Mouse (Mus musculus) forebrain, embryonic 13.5 days (tissue): ENCODE measurements at regions not wholly inside any gene's neighbourhood (a gene's known extent, or its start where the extent isn't known, plus 50 kb on each side); places are given as distances from the start of the nearest gene placed in this dataset.
A peak's percentile ranks its signal among the peaks of the same experiment; 100 is the strongest.

Source experiments
- ATAC-seq: fragments of 200-750 bp; cut with Nextera tagmentation; 2 replicates; pipeline ENCODE4 v1.8.0; 2017
- H3K27ac ChIP-seq: fragments of 300-500 bp; sonication (generic); 2 replicates; pipeline ENCODE4 v1.5.1; 2015; ENCODE audit warnings: inconsistent platforms, mild to moderate bottlenecking, moderate library complexity
- H3K27me3 ChIP-seq: fragments of 300-500 bp; sonication (generic); 2 replicates; pipeline ENCODE4 v1.6.1; 2015; ENCODE audit warnings: mild to moderate bottlenecking, inconsistent platforms
- H3K36me3 ChIP-seq: fragments of 300-500 bp; sonication (generic); 2 replicates; pipeline ENCODE4 v1.6.1; 2015; ENCODE audit warnings: mild to moderate bottlenecking, inconsistent platforms; ENCODE audit not compliant: poor library complexity, severe bottlenecking
- H3K4me1 ChIP-seq: fragments of 300-500 bp; sonication (generic); 2 replicates; pipeline ENCODE4 v1.6.1; 2015; ENCODE audit warnings: inconsistent platforms
- H3K4me2 ChIP-seq: fragments of 300-500 bp; sonication (generic); 2 replicates; pipeline ENCODE4 v1.6.1; 2015; ENCODE audit warnings: inconsistent platforms, mild to moderate bottlenecking, moderate library complexity
- H3K4me3 ChIP-seq: fragments of 300-500 bp; sonication (generic); 2 replicates; pipeline ENCODE4 v1.5.1; 2015; ENCODE audit warnings: mild to moderate bottlenecking, inconsistent platforms
- H3K9ac ChIP-seq: fragments of 300-500 bp; sonication (generic); 2 replicates; pipeline ENCODE4 v1.6.1; 2015; ENCODE audit warnings: mild to moderate bottlenecking, inconsistent platforms
- H3K9me3 ChIP-seq: fragments of 300-500 bp; sonication (generic); replicated peaks from 2 replicates; pipeline ENCODE4 v1.6.1; 2016; ENCODE audit warnings: inconsistent platforms
- WGBS: fragments of 180-500 bp; shearing (Covaris S2); methylation state at CpG from one replicate; pipeline ENCODE4 v1.1.7; 2015; 5-methylcytosine and 5-hydroxymethylcytosine counted together

- no peak overlapping the region for H3K4me3 ChIP-seq
- no peak overlapping the region for H3K27ac ChIP-seq
- ATAC-seq: 0 out of 2 replicates have a peak, but pooled peaks have one; percentile 36
- H3K36me3 ChIP-seq: no peaks in the 10 kb centered on the region
- H3K9ac ChIP-seq: no peak overlapping the region
- no peaks in the 10 kb centered on the region for H3K27me3 ChIP-seq
- H3K9me3 ChIP-seq: no peaks in the 10 kb centered on the region
- H3K4me1 ChIP-seq: 0 out of 2 replicates have a peak, but pooled peaks cover 7% of the 10 kb centered on the region
- H3K4me2 ChIP-seq: no peak overlapping the region
- WGBS: 40% methylated on average over 9 of the region's 9 CpGs
Observed at GRCm38 (mm10) chr4:91674318-91674949, 273.8 kb upstream of the Elavl2 start.

DNA sequence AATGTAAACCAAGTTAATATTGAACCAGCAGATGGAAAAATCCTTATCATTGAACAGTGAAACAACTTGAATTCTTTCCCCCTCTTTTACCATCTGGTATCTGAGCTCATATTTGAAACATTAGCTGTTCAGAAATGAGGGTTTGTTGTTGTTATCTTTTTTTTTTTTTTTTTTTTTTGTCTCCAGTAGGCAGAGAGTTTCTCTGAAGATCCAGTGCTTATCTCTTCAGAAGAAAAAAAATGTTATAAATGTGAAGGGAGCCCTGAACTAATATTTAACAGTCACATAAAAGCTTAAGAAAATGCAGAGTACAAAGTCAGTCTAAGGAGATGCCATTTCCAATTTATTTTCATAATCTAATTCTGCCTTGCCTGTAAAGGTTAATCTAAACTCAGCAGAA is 272.7 kb upstream of the Elavl2 start:
- no peak overlapping the region for H3K27ac ChIP-seq
- H3K36me3 ChIP-seq: no peaks in the 10 kb centered on the region
- H3K4me2 ChIP-seq: no peak overlapping the region
- no peaks in the 10 kb centered on the region for H3K9me3 ChIP-seq
- H3K4me1 ChIP-seq: 0 out of 2 replicates have a peak, but pooled peaks cover 7% of the 10 kb centered on the region
- no peak overlapping the region for H3K9ac ChIP-seq
- H3K4me3 ChIP-seq: no peak overlapping the region
- no peak for ATAC-seq
- no peaks in the 10 kb centered on the region for H3K27me3 ChIP-seq
